ENCODE assay signal across 11 mouse cellular contexts in genomic region chr7:80652289-80652688, GRCm38 (mm10). TPM values are rescaled to one million over a fixed set of nuclear protein-coding genes. Genes with fewer than 3 reads are reported as not detected.
DNase-seq lines count a peak whose midpoint lies in the region; ATAC-seq and TF ChIP-seq lines count a peak whose summit lies in the region.
"Had no signal": no experiment of that assay in that cellular context is flagged by ENCODE, and none has a peak within 500 bp of the region (broad histone marks: within the 10 kb centered on the region; RNA-seq: fewer than 3 reads in every experiment).

No protein-coding gene starts in this region.

- H3K27me3 ChIP-seq in lung, embryonic 15.5 days: no peaks in the 10 kb centered on the region
- no peaks in the 10 kb centered on the region for H3K27me3 ChIP-seq in forebrain, embryonic 13.5 days
- no peaks in the 10 kb centered on the region for H3K27me3 ChIP-seq in limb, embryonic 15.5 days
- H3K27me3 ChIP-seq in stomach, embryonic 14.5 days (ENCODE audit: control insufficient read depth, insufficient read depth, low read length): no peaks in the 10 kb centered on the region

- H3K4me3 ChIP-seq in lung, embryonic 15.5 days: no peak overlapping the region
- H3K4me3 ChIP-seq in lung, adult 2 months (replicated peaks; ENCODE audit: extremely low read depth, low read depth, low read length): no peak overlapping the region
- no peak overlapping the region for H3K4me3 ChIP-seq in forebrain, embryonic 13.5 days
- no peak overlapping the region for H3K4me3 ChIP-seq in limb, embryonic 15.5 days
- no peak overlapping the region for H3K4me3 ChIP-seq in stomach, embryonic 14.5 days (ENCODE audit: low read depth, low read length)

- no peak for ATAC-seq in lung, embryonic 15.5 days (ENCODE audit: borderline replicate concordance, extremely low read depth, low FRiP score, low TSS enrichment)
- peak; percentile 32; the same call in 1 of the 2 replicates for ATAC-seq in forebrain, embryonic 13.5 days
- no peak for ATAC-seq in limb, embryonic 15.5 days (ENCODE audit: insufficient number of reproducible peaks, low FRiP score, low TSS enrichment, low read depth)
- ATAC-seq in stomach, embryonic 14.5 days (ENCODE audit: insufficient number of reproducible peaks, insufficient read depth, low FRiP score, low read depth): no peak

- 43% methylated on average over 5 of the region's 5 CpGs for WGBS in lung, embryonic 15.5 days
- WGBS in lung, adult 2 months: 35% methylated on average over 5 of the region's 5 CpGs
- WGBS in forebrain, embryonic 13.5 days: 20% methylated on average over 5 of the region's 5 CpGs
- 51% methylated on average over 5 of the region's 5 CpGs for WGBS in limb, embryonic 15.5 days
- WGBS in stomach, embryonic 14.5 days: 49% methylated on average over 5 of the region's 5 CpGs

- peak overlapping the region; percentile 50 for H3K27ac ChIP-seq in lung, embryonic 15.5 days
- H3K27ac ChIP-seq in forebrain, embryonic 13.5 days: peak overlapping the region; percentile 59
- H3K27ac ChIP-seq in limb, embryonic 15.5 days: peak overlapping the region; percentile 39; the same call in 1 of the 2 replicates
- peak overlapping the region; percentile 23; the same call in 1 of the 2 replicates for H3K27ac ChIP-seq in stomach, embryonic 14.5 days (ENCODE audit: low read length)

- H3K9me3 ChIP-seq in lung, embryonic 15.5 days: no peaks in the 10 kb centered on the region
- H3K9me3 ChIP-seq in forebrain, embryonic 13.5 days (replicated peaks): no peaks in the 10 kb centered on the region
- H3K9me3 ChIP-seq in limb, embryonic 15.5 days: no peaks in the 10 kb centered on the region
- no peaks in the 10 kb centered on the region for H3K9me3 ChIP-seq in stomach, embryonic 14.5 days (ENCODE audit: control insufficient read depth, low read depth, low read length)

- no peak overlapping the region for H3K4me2 ChIP-seq in lung, embryonic 15.5 days
- H3K4me2 ChIP-seq in forebrain, embryonic 13.5 days: no peak overlapping the region
- no peak overlapping the region for H3K4me2 ChIP-seq in limb, embryonic 15.5 days
- H3K4me2 ChIP-seq in stomach, embryonic 14.5 days (replicated peaks; ENCODE audit: low read depth, low read length): no peak overlapping the region

- no peak for TF ChIP-seq CTCF in lung, adult 2 months (IDR thresholded peaks at IDR 0.05; ENCODE audit: insufficient read depth, low read length)

- no peaks in the 10 kb centered on the region for H3K36me3 ChIP-seq in lung, embryonic 15.5 days
- no peaks in the 10 kb centered on the region for H3K36me3 ChIP-seq in forebrain, embryonic 13.5 days (ENCODE audit: poor library complexity, severe bottlenecking)
- no peaks in the 10 kb centered on the region for H3K36me3 ChIP-seq in limb, embryonic 15.5 days
- no peaks in the 10 kb centered on the region for H3K36me3 ChIP-seq in stomach, embryonic 14.5 days (ENCODE audit: control insufficient read depth, insufficient read depth, low read length)

- DNase-seq in lung, adult 2 months: no peak
- DNase-seq in gastrocnemius, postnatal 10 days: no peak
- DNase-seq in frontal cortex, postnatal 14 days (ENCODE audit: low spot score in 2 of 2): no peak
- DNase-seq: cerebellum, adult 11-12 months; kidney, postnatal 36 days; lung, postnatal 14 days; right cerebral cortex, adult 18-20 months had no signal

- TF ChIP-seq POLR2A in lung, adult 2 months (IDR thresholded peaks at IDR 0.05; ENCODE audit: borderline replicate concordance, extremely low read depth, low read depth, low read length): no peak

- H3K9ac ChIP-seq in lung, embryonic 15.5 days: no peak overlapping the region
- H3K9ac ChIP-seq in forebrain, embryonic 13.5 days: no peak overlapping the region
- no peak overlapping the region for H3K9ac ChIP-seq in limb, embryonic 15.5 days
- H3K9ac ChIP-seq in stomach, embryonic 14.5 days (replicated peaks; ENCODE audit: low read depth, low read length): no peak overlapping the region

- peaks cover 46% of the 10 kb centered on the region for H3K4me1 ChIP-seq in lung, embryonic 15.5 days
- peaks cover 17% of the 10 kb centered on the region for H3K4me1 ChIP-seq in lung, adult 2 months (ENCODE audit: control insufficient read depth, insufficient read depth, low read length)
- peaks cover 49% of the 10 kb centered on the region for H3K4me1 ChIP-seq in forebrain, embryonic 13.5 days
- peaks cover 50% of the 10 kb centered on the region for H3K4me1 ChIP-seq in limb, embryonic 15.5 days
- H3K4me1 ChIP-seq in stomach, embryonic 14.5 days (ENCODE audit: control insufficient read depth, insufficient read depth, low read length): peaks cover 16% of the 10 kb centered on the region

RNA-seq across cellular contexts. Expression of gene Crtc3, which starts 36.4 kb away (rescaled TPM):
- 22.7 and 26.1 TPM in 2 replicates for polyA plus RNA-seq in lung, embryonic 15.5 days (2015; fragmentation: Nextera tagmentation; extraction: Ambion mirVana)
- polyA plus RNA-seq in lung, adult 2 months (2012; rRNA removed): 26.3 and 27.9 TPM in 2 replicates
- polyA plus RNA-seq in forebrain, embryonic 13.5 days (2015; fragmentation: Nextera tagmentation; extraction: Ambion mirVana): 10.3 and 11.5 TPM in 2 replicates
- polyA plus RNA-seq in limb, embryonic 15.5 days (2015; fragmentation: Nextera tagmentation; extraction: Ambion mirVana): 25.9 and 26.5 TPM in 2 replicates
- polyA plus RNA-seq in stomach, embryonic 14.5 days (2014; fragmentation: Nextera tagmentation; extraction: Ambion mirVana): 27.6 and 29.3 TPM in 2 replicates
- 10 to 100 TPM; 16.7 to 25.1 TPM for total RNA-seq in gastrocnemius, postnatal 10 days (2021)
